Mouse (Mus musculus): ENCODE measurements around the gene Phf24. TPM values are rescaled to one million over a fixed set of nuclear protein-coding genes. Genes with fewer than 3 reads are reported as not detected.

The Phf24 gene
- not detected in 2 replicates for total RNA-seq (2012; rRNA removed)
- total RNA-seq (2014; rRNA removed), result not detected in 2 replicates
- not detected in 2 replicates for polyA plus RNA-seq (2012; ENCODE audit: insufficient read length, low read depth)

DNA sequence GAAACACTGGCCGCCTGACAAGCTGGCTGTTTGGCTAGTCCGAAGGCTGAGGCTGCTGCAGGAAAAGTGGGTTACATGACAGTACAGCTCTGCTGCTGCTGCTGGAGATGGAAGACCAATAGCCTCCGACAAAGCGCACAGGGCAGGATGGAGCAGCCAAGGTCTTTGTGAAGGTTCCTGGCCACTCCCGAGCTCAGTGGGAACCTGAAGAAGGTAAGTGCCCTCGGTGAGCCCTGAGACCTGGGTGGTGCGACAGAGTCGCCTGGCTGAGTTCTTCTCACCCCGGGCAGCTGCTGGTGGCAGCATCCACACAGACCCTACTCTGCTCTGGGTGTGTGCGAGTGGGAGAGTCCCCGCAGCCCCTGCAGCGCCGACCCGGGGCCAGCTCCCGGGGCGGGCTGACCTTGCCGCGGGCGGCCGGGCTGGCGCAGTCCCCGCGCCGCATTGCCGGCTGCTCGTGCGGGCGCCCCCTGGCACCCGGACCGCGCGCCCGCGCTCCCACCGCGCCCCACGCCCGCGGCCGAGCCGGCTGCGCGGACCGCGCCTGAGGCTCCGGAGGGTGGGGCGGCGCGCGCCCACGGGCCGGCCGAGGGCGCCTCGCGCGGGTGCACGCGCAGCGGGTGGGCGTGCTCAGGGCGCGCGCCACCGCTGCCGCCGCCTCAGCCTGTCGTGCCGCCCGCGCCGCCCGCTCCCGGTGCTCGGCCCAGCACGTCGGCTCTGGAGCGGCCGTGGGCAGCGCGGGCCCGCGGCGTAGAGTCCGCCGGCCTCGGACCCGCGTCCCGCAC, at the start of gene Phf24:
Phf24 (plus strand) TSS at position 44 of the 785 bp plus-strand sequence.
- Histone ChIP-seq H3K9ac (ENCODE audit: insufficient read depth, low read depth) (no peak within 1 kb of the TSS), H3K4me1 (ENCODE audit: control insufficient read depth in 1 of 2, insufficient read depth in 2 of 2) (no peaks in the 10 kb centered on the region), H3K36me3 (replicated peaks in 1 of 2; ENCODE audit: control insufficient read depth in 1 of 2, insufficient read depth in 1 of 2, low read length in 1 of 2) (no peaks in the 10 kb centered on the region), H3K4me3 (replicated peaks in 1 of 3; ENCODE audit: low read depth in 2 of 3, low read length in 2 of 3, poor library complexity in 1 of 3) (no peak within 1 kb of the TSS), H3K79me2 (replicated peaks; ENCODE audit: control insufficient read depth, extremely low read depth, insufficient read depth, poor library complexity, severe bottlenecking) (no peaks in the 10 kb centered on the region), H3K9me3 (replicated peaks; ENCODE audit: low read length) (peaks cover 2% of the 10 kb centered on the region), H3K27me3 (replicated peaks) (peaks cover 81% of the 10 kb centered on the region), H3K4me2 (ENCODE audit: insufficient read depth, low read depth, poor library complexity, severe bottlenecking) (0 out of 2 replicates have a peak within 1 kb of the TSS, but pooled peaks have one; percentile 4), H3K27ac (ENCODE audit: insufficient read depth, low read depth) (no peak within 1 kb of the TSS)
- no peak for TF ChIP-seq NELFE (IDR thresholded peaks at IDR 0.05; ENCODE audit: low read depth, low read length)
- TF ChIP-seq PAX5 (IDR thresholded peaks at IDR 0.05; ENCODE audit: low read length), result no peak
- no peak for TF ChIP-seq NRF1 (IDR thresholded peaks at IDR 0.05; ENCODE audit: low read depth, low read length)
- no peak for TF ChIP-seq ZNF384 (IDR thresholded peaks at IDR 0.05; ENCODE audit: low read depth, low read length)
- no peak for TF ChIP-seq CHD1 (IDR thresholded peaks at IDR 0.05; ENCODE audit: low read depth, low read length)
- no peak for TF ChIP-seq RAD21 (IDR thresholded peaks at IDR 0.05; ENCODE audit: low read depth, low read length)
- TF ChIP-seq CTCF (conservative IDR thresholded peaks at IDR 0.05 in 1 of 2, IDR thresholded peaks at IDR 0.05 in 1 of 2; ENCODE audit: low read depth in 2 of 2, low read length in 2 of 2), result no peak
- no peak for TF ChIP-seq MEF2A (IDR thresholded peaks at IDR 0.05; ENCODE audit: borderline replicate concordance, low read depth, low read length)
- no peak for TF ChIP-seq ZKSCAN1 (IDR thresholded peaks at IDR 0.05; ENCODE audit: borderline replicate concordance, low read depth, low read length)
- TF ChIP-seq RCOR1 (conservative IDR thresholded peaks at IDR 0.05; ENCODE audit: low read depth, low read length), result no peak
- TF ChIP-seq JUN (IDR thresholded peaks at IDR 0.05; ENCODE audit: insufficient read depth, low read depth, low read length), result no peak
- no peak for TF ChIP-seq EP300 (IDR thresholded peaks at IDR 0.05; ENCODE audit: low read length)
- TF ChIP-seq ZMIZ1 (IDR thresholded peaks at IDR 0.05; ENCODE audit: low read depth, low read length), result no peak
- TF ChIP-seq JUND (conservative IDR thresholded peaks at IDR 0.05; ENCODE audit: low read depth, low read length), result no peak
- dilution Hi-C loops (cut with MboI; ENCODE audit: extremely low pct_ligation_motif_present, extremely low pct_unique_long_range_greater_than_20kb, low sequenced_read_pairs), result no loop called here
- no peak for DNase-seq (ENCODE audit: extremely low read depth)
- in situ Hi-C loops (cut with MboI; ENCODE audit: low pct_ligation_motif_present, low pct_unique_long_range_greater_than_20kb, low sequenced_read_pairs), result no loop called here

DNA sequence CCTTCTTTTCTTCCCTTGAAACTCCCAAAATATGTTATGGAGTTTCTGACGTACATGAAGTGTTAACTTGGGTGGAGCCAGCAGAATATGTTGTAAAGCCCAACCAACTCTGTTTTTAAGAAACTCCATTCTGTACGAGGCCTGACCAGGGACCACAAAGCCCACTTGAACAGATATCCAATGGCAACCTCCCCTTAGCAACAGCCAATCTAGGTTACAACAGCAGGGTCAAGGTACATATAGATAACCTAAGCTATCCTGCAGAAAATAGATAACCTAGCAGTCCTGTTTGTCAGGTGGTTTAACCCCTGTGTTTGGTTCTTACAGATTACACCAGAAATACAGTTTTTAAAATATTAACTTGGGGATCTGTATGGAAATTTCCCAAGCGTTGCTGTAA, 49.1 kb upstream of the Phf24 start:
- no peaks in the 10 kb centered on the region for H3K4me1 ChIP-seq (ENCODE audit: control insufficient read depth in 1 of 2, insufficient read depth in 2 of 2)
- H3K27me3 ChIP-seq (replicated peaks), result peaks cover 21% of the 10 kb centered on the region
- in situ Hi-C loops (cut with MboI; ENCODE audit: low pct_ligation_motif_present, low pct_unique_long_range_greater_than_20kb, low sequenced_read_pairs), result no loop called here
- TF ChIP-seq ZNF384 (IDR thresholded peaks at IDR 0.05; ENCODE audit: low read depth, low read length) (no peak), CHD2 (IDR thresholded peaks at IDR 0.05; ENCODE audit: low read length) (no peak), MAZ (IDR thresholded peaks at IDR 0.05; ENCODE audit: low read depth, low read length) (no peak), E2F4 (IDR thresholded peaks at IDR 0.05; ENCODE audit: insufficient replicate concordance, low read depth, low read length) (no peak), MAX (IDR thresholded peaks at IDR 0.05; ENCODE audit: low read length) (no peak), ZC3H11A (IDR thresholded peaks at IDR 0.05; ENCODE audit: low read depth, low read length) (no peak), HCFC1 (IDR thresholded peaks at IDR 0.05; ENCODE audit: low read depth, low read length) (no peak), GABPA (IDR thresholded peaks at IDR 0.05; ENCODE audit: insufficient replicate concordance, low read depth, low read length) (no peak), TCF12 (IDR thresholded peaks at IDR 0.05; ENCODE audit: low read depth, low read length) (no peak), NRF1 (IDR thresholded peaks at IDR 0.05; ENCODE audit: low read depth, low read length) (no peak), ZKSCAN1 (IDR thresholded peaks at IDR 0.05; ENCODE audit: borderline replicate concordance, low read depth, low read length) (no peak)
- H3K36me3 ChIP-seq (replicated peaks in 1 of 2; ENCODE audit: control insufficient read depth in 1 of 2, insufficient read depth in 1 of 2, low read length in 1 of 2), result no peaks in the 10 kb centered on the region
- H3K9me3 ChIP-seq (replicated peaks; ENCODE audit: low read length), result no peaks in the 10 kb centered on the region
- H3K9ac ChIP-seq (ENCODE audit: insufficient read depth, low read depth), result no peak overlapping the region
- dilution Hi-C loops (cut with MboI; ENCODE audit: extremely low pct_ligation_motif_present, extremely low pct_unique_long_range_greater_than_20kb, low sequenced_read_pairs), result no loop called here
- H3K4me2 ChIP-seq (ENCODE audit: insufficient read depth, low read depth, poor library complexity, severe bottlenecking), result no peak overlapping the region
- H3K4me3 ChIP-seq (replicated peaks in 1 of 3; ENCODE audit: low read depth in 2 of 3, low read length in 2 of 3, poor library complexity in 1 of 3), result no peak overlapping the region
- H3K79me2 ChIP-seq (replicated peaks; ENCODE audit: control insufficient read depth, extremely low read depth, insufficient read depth, poor library complexity, severe bottlenecking), result no peaks in the 10 kb centered on the region
- no peak for DNase-seq (ENCODE audit: extremely low read depth)
- H3K27ac ChIP-seq (ENCODE audit: insufficient read depth, low read depth), result no peak overlapping the region

Data from CH12.LX (cell line).